ENCODE assay signal across 8 mouse cellular contexts in genomic region chr6:128089770-128090702, GRCm38 (mm10). TPM values are rescaled to one million over a fixed set of nuclear protein-coding genes. Genes with fewer than 3 reads are reported as not detected.
DNase-seq lines count a peak whose midpoint lies in the region; ATAC-seq and TF ChIP-seq lines count a peak whose summit lies in the region.

No protein-coding gene starts in this region.

- WGBS in forebrain, embryonic 13.5 days, result 71% methylated on average over 13 of the region's 13 CpGs
- 79% methylated on average over 13 of the region's 13 CpGs for WGBS in forebrain, embryonic 11.5 days
- WGBS in hindbrain, postnatal 0 days, result 58% methylated on average over 13 of the region's 13 CpGs
- 65% methylated on average over 13 of the region's 13 CpGs for WGBS in lung, embryonic 16.5 days

- H3K4me3 ChIP-seq in forebrain, embryonic 13.5 days, result no peak overlapping the region
- no peak overlapping the region for H3K4me3 ChIP-seq in forebrain, embryonic 11.5 days (ENCODE audit: low read depth, low read length)
- H3K4me3 ChIP-seq in hindbrain, postnatal 0 days (ENCODE audit: low read length), result no peak overlapping the region
- H3K4me3 ChIP-seq in lung, embryonic 16.5 days (ENCODE audit: low read length), result no peak overlapping the region

- no peak overlapping the region for H3K27ac ChIP-seq in forebrain, embryonic 13.5 days
- no peak overlapping the region for H3K27ac ChIP-seq in forebrain, embryonic 11.5 days (ENCODE audit: low read depth, low read length)
- peak overlapping the region; percentile 41; the same call in 1 of the 2 replicates for H3K27ac ChIP-seq in hindbrain, postnatal 0 days
- peak overlapping the region; percentile 68 for H3K27ac ChIP-seq in lung, embryonic 16.5 days (ENCODE audit: low read length)

- no peak overlapping the region for H3K4me2 ChIP-seq in forebrain, embryonic 13.5 days
- no peak overlapping the region for H3K4me2 ChIP-seq in forebrain, embryonic 11.5 days (ENCODE audit: low read depth, low read length, severe bottlenecking)
- H3K4me2 ChIP-seq in hindbrain, postnatal 0 days (ENCODE audit: low read depth, low read length), result no peak overlapping the region
- H3K4me2 ChIP-seq in lung, embryonic 16.5 days (ENCODE audit: low read depth, low read length), result no peak overlapping the region

- H3K27me3 ChIP-seq in forebrain, embryonic 13.5 days, result no peaks in the 10 kb centered on the region
- H3K27me3 ChIP-seq in forebrain, embryonic 11.5 days (ENCODE audit: control insufficient read depth, insufficient read depth, low read length), result no peaks in the 10 kb centered on the region
- H3K27me3 ChIP-seq in hindbrain, postnatal 0 days (ENCODE audit: insufficient read depth, low read length), result no peaks in the 10 kb centered on the region
- no peaks in the 10 kb centered on the region for H3K27me3 ChIP-seq in lung, embryonic 16.5 days (ENCODE audit: control insufficient read depth, insufficient read depth, low read depth, low read length)

- peaks cover 23% of the 10 kb centered on the region for H3K4me1 ChIP-seq in forebrain, embryonic 13.5 days
- H3K4me1 ChIP-seq in forebrain, embryonic 11.5 days (replicated peaks; ENCODE audit: control insufficient read depth, insufficient read depth, low read length), result 0 out of 2 replicates have a peak, but pooled peaks cover 3% of the 10 kb centered on the region
- peaks cover 25% of the 10 kb centered on the region for H3K4me1 ChIP-seq in hindbrain, postnatal 0 days (ENCODE audit: insufficient read depth, low read length)
- peaks cover 40% of the 10 kb centered on the region for H3K4me1 ChIP-seq in lung, embryonic 16.5 days (replicated peaks; ENCODE audit: control insufficient read depth, insufficient read depth, low read length)

- no peaks in the 10 kb centered on the region for H3K9me3 ChIP-seq in forebrain, embryonic 13.5 days (replicated peaks)
- H3K9me3 ChIP-seq in forebrain, embryonic 11.5 days (ENCODE audit: control insufficient read depth, low read length), result no peaks in the 10 kb centered on the region
- H3K9me3 ChIP-seq in hindbrain, postnatal 0 days (ENCODE audit: low read length), result no peaks in the 10 kb centered on the region
- H3K9me3 ChIP-seq in lung, embryonic 16.5 days (ENCODE audit: control insufficient read depth, low read length), result no peaks in the 10 kb centered on the region

- TF ChIP-seq CTCF in hindbrain, postnatal 0 days (IDR thresholded peaks at IDR 0.05; ENCODE audit: low read depth), result no peak

- H3K36me3 ChIP-seq in forebrain, embryonic 13.5 days (ENCODE audit: poor library complexity, severe bottlenecking), result no peaks in the 10 kb centered on the region
- H3K36me3 ChIP-seq in forebrain, embryonic 11.5 days (ENCODE audit: control insufficient read depth, insufficient read depth, low read length), result no peaks in the 10 kb centered on the region
- no peaks in the 10 kb centered on the region for H3K36me3 ChIP-seq in hindbrain, postnatal 0 days (ENCODE audit: insufficient read depth, low read length)
- no peaks in the 10 kb centered on the region for H3K36me3 ChIP-seq in lung, embryonic 16.5 days (ENCODE audit: control insufficient read depth, insufficient read depth, low read length)

- no peak overlapping the region for H3K9ac ChIP-seq in forebrain, embryonic 13.5 days
- H3K9ac ChIP-seq in forebrain, embryonic 11.5 days (ENCODE audit: low read length), result no peak overlapping the region
- H3K9ac ChIP-seq in hindbrain, postnatal 0 days (replicated peaks; ENCODE audit: low read length), result no peak overlapping the region
- no peak overlapping the region for H3K9ac ChIP-seq in lung, embryonic 16.5 days (ENCODE audit: low read length)

- peak; percentile 19; the same call in 1 of the 2 replicates for ATAC-seq in forebrain, embryonic 13.5 days
- no peak for ATAC-seq in forebrain, embryonic 11.5 days (replicated peaks; ENCODE audit: low FRiP score)
- peak; percentile 38; the same call in 1 of the 2 replicates for ATAC-seq in hindbrain, postnatal 0 days
- ATAC-seq in lung, embryonic 16.5 days (ENCODE audit: low read depth), result peak; percentile 86
- ATAC-seq in megakaryocyte progenitor cell, adult 5-6 weeks (replicated peaks; ENCODE audit: poor library complexity), result no peak
- ATAC-seq in granulocyte monocyte progenitor cell, adult 5-6 weeks (replicated peaks; ENCODE audit: poor library complexity, severe bottlenecking), result no peak

- DNase-seq in forebrain, embryonic 11.5 days (ENCODE audit: low spot score), result no peak
- DNase-seq in NIH3T3 (ENCODE audit: low read depth), result peak; percentile 83
- peak; percentile 76 for DNase-seq in gastrocnemius, postnatal 10 days
- peak; percentile 74 for DNase-seq in hindbrain, postnatal 0 days (ENCODE audit: low spot score)

RNA-seq across cellular contexts. Expression of gene Tspan9, which starts 53.4 kb away (rescaled TPM):
- polyA plus RNA-seq in forebrain, embryonic 13.5 days (2015; fragmentation: Nextera tagmentation; extraction: Ambion mirVana), result 20.6 and 30.4 TPM in 2 replicates
- 34.2 and 39.6 TPM in 2 replicates for polyA plus RNA-seq in forebrain, embryonic 11.5 days (2014; fragmentation: Nextera tagmentation; extraction: Ambion mirVana)
- 100 to 1,000 TPM; 109 to 119 TPM for total RNA-seq in gastrocnemius, postnatal 10 days (2021)
- 177 and 266 TPM in 2 replicates for total RNA-seq in hindbrain, postnatal 0 days (2014; rRNA removed)
- 70.1 and 73.8 TPM in 2 replicates for polyA plus RNA-seq in hindbrain, postnatal 0 days (2015; fragmentation: Nextera tagmentation; extraction: Ambion mirVana)
- 142 and 158 TPM in 2 replicates for polyA plus RNA-seq in lung, embryonic 16.5 days (2015; fragmentation: Nextera tagmentation; extraction: Ambion mirVana)
- total RNA-seq in megakaryocyte progenitor cell, adult 5-6 weeks (2015), result 0.71 and 2.7 TPM in 2 replicates
- 2.8 and 4.4 TPM in 2 replicates for total RNA-seq in megakaryocyte progenitor cell, adult 5-6 weeks (2017)
- 2.2 TPM in 1 of 2 replicates, not detected in the other for total RNA-seq in granulocyte monocyte progenitor cell, adult 5-6 weeks (2014; fragmentation: Nextera tagmentation)
- 0.62 and 3.4 TPM in 2 replicates for total RNA-seq in granulocyte monocyte progenitor cell, adult 5-6 weeks (2017)

Comparison
In these comparisons a context has a peak if more than half of its experiments do, and no peak if none do; other contexts are left out.
1. ATAC-seq: peak in forebrain, embryonic 13.5 days (single experiment), hindbrain, postnatal 0 days (single experiment) and lung, embryonic 16.5 days (single experiment); none in forebrain, embryonic 11.5 days (single experiment), megakaryocyte progenitor cell, adult 5-6 weeks (single experiment) and granulocyte monocyte progenitor cell, adult 5-6 weeks (single experiment).
2. H3K27ac ChIP-seq: peak in hindbrain, postnatal 0 days (single experiment) and lung, embryonic 16.5 days (single experiment); none in forebrain, embryonic 13.5 days (single experiment) and forebrain, embryonic 11.5 days (single experiment).
3. RNA of gene Tspan9, which starts 53.4 kb away (total RNA-seq): 177 to 266 TPM in hindbrain, postnatal 0 days and 109 to 119 TPM in gastrocnemius, postnatal 10 days; 0.71 to 4.4 TPM in megakaryocyte progenitor cell, adult 5-6 weeks and 0.62 to 3.4 TPM in granulocyte monocyte progenitor cell, adult 5-6 weeks; every median in the first group is over 10 times any median in the second.